Mouse (Mus musculus): ENCODE data around the gene Hsd17b2. TPM values are rescaled to one million over a fixed set of nuclear protein-coding genes. Genes with fewer than 3 reads are reported as not detected.
"Not testable (repeated sequence)": the region's sequence is repeated elsewhere in the genome, so short reads cannot be mapped to it uniquely, and the experiment has no call there.

Hsd17b2 gene
- polyA plus RNA-seq, 1 experiment from 2014 or later = not detected

- no peak for ATAC-seq
- no peaks in the 10 kb centered on the region for H3K9me3 ChIP-seq (replicated peaks; ENCODE audit: control insufficient read depth, low read length)
- WGBS = 68% methylated on average over 5 of the region's 5 CpGs
- no peaks in the 10 kb centered on the region for H3K4me1 ChIP-seq (ENCODE audit: control insufficient read depth, insufficient read depth, low read length)
- no peaks in the 10 kb centered on the region for H3K36me3 ChIP-seq (ENCODE audit: control insufficient read depth, insufficient read depth, low read length)
- H3K4me3 ChIP-seq (ENCODE audit: low read depth, low read length) = no peak overlapping the region
- no peak overlapping the region for H3K27ac ChIP-seq (ENCODE audit: low read depth, low read length)
- H3K9ac ChIP-seq (ENCODE audit: low read length) = no peak overlapping the region
- H3K27me3 ChIP-seq (replicated peaks; ENCODE audit: control insufficient read depth, insufficient read depth, low read length) = no peaks in the 10 kb centered on the region
- peak; percentile 13 for DNase-seq (ENCODE audit: low spot score)
- H3K4me2 ChIP-seq (ENCODE audit: low read length) = no peak overlapping the region
These were observed 25.9 kb downstream of the Hsd17b2 start for GRCm38 (mm10) chr8:117727561-117727960.

GRCm38 (mm10) chr8:117728234-117728633 is 26.5 kb downstream of the Hsd17b2 start:
- Histone ChIP-seq H3K4me1 (ENCODE audit: control insufficient read depth, insufficient read depth, low read length) (no peaks in the 10 kb centered on the region), H3K36me3 (ENCODE audit: control insufficient read depth, insufficient read depth, low read length) (no peaks in the 10 kb centered on the region), H3K27me3 (replicated peaks; ENCODE audit: control insufficient read depth, insufficient read depth, low read length) (no peaks in the 10 kb centered on the region), H3K4me2 (ENCODE audit: low read length) (no peak overlapping the region), H3K4me3 (ENCODE audit: low read depth, low read length) (no peak overlapping the region), H3K9me3 (replicated peaks; ENCODE audit: control insufficient read depth, low read length) (no peaks in the 10 kb centered on the region), H3K9ac (ENCODE audit: low read length) (no peak overlapping the region), H3K27ac (ENCODE audit: low read depth, low read length) (no peak overlapping the region)
- no peak for DNase-seq (ENCODE audit: low spot score)
- no peak for ATAC-seq
- WGBS = 85% methylated on average over 4 of the region's 4 CpGs

DNA sequence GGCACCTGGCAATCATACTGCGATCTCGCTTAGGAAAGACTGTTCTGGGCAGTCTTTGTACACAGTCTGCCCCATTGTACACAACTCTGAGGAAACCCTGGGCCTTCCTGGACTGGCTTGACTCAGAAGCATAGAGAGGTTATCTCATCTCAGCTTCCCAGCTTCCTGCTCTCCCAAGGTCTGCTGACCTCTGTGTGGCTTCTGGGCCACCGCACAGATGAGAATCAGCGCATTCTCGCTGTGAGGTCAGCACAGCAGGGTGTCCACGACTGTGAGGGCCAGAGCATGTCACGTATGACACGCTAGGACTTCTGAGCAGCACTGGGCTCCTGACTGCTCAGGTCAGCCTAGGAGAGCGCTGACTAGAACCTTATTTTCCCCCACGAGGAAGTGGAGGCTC is 29.3 kb downstream of the Hsd17b2 start:
- ATAC-seq = no peak
- WGBS = 66% methylated on average over 10 of the region's 10 CpGs

GRCm38 (mm10) chr8:117736657-117737175 is 35.0 kb downstream of the Hsd17b2 start:
- 83% methylated on average over 3 of the region's 3 CpGs for WGBS
- ATAC-seq (no peak), DNase-seq (ENCODE audit: low spot score) (no peak)
- H3K27ac ChIP-seq (ENCODE audit: low read depth, low read length) = no peak overlapping the region
- no peak overlapping the region for H3K9ac ChIP-seq (ENCODE audit: low read length)
- H3K27me3 ChIP-seq (replicated peaks; ENCODE audit: control insufficient read depth, insufficient read depth, low read length) = no peaks in the 10 kb centered on the region
- no peak overlapping the region for H3K4me2 ChIP-seq (ENCODE audit: low read length)
- H3K4me1 ChIP-seq (ENCODE audit: control insufficient read depth, insufficient read depth, low read length) = no peaks in the 10 kb centered on the region
- H3K9me3 ChIP-seq (replicated peaks; ENCODE audit: control insufficient read depth, low read length) = no peaks in the 10 kb centered on the region
- H3K36me3 ChIP-seq (ENCODE audit: control insufficient read depth, insufficient read depth, low read length) = no peaks in the 10 kb centered on the region
- H3K4me3 ChIP-seq (ENCODE audit: low read depth, low read length) = no peak overlapping the region

More for the DNA sequence above, 29.3 kb downstream of the Hsd17b2 start:
- Histone ChIP-seq H3K9ac (ENCODE audit: low read length) (no peak overlapping the region), H3K4me3 (ENCODE audit: low read depth, low read length) (no peak overlapping the region), H3K27me3 (replicated peaks; ENCODE audit: control insufficient read depth, insufficient read depth, low read length) (no peaks in the 10 kb centered on the region), H3K4me1 (ENCODE audit: control insufficient read depth, insufficient read depth, low read length) (no peaks in the 10 kb centered on the region), H3K4me2 (ENCODE audit: low read length) (no peak overlapping the region), H3K27ac (ENCODE audit: low read depth, low read length) (no peak overlapping the region), H3K9me3 (replicated peaks; ENCODE audit: control insufficient read depth, low read length) (no peaks in the 10 kb centered on the region), H3K36me3 (ENCODE audit: control insufficient read depth, insufficient read depth, low read length) (no peaks in the 10 kb centered on the region)
- no peak for DNase-seq (ENCODE audit: low spot score)

DNA sequence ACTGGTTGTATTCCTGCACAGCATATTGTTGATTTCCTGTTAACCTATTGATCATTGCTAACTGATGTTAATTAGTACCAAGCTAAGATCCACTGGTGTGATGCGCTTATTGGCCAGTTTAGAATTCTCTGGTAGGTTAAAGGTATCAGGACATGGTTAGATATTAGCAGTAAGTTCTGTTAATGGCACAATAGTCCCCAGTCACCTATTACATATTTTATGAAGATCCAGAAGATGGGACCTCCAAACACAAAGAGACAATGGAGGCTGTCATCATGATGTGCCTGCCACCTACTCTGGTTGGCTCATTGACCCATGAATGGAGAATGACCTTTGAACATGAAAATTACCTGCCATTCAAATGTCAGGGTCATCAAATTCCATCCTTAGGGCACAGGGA is 36.5 kb downstream of the Hsd17b2 start:
- H3K9me3 ChIP-seq (replicated peaks; ENCODE audit: control insufficient read depth, low read length); H3K36me3 ChIP-seq (ENCODE audit: control insufficient read depth, insufficient read depth, low read length); H3K4me1 ChIP-seq (ENCODE audit: control insufficient read depth, insufficient read depth, low read length); H3K4me2 ChIP-seq (ENCODE audit: low read length); ATAC-seq; H3K27me3 ChIP-seq (replicated peaks; ENCODE audit: control insufficient read depth, insufficient read depth, low read length); H3K4me3 ChIP-seq (ENCODE audit: low read depth, low read length); DNase-seq (ENCODE audit: low spot score); H3K27ac ChIP-seq (ENCODE audit: low read depth, low read length); H3K9ac ChIP-seq (ENCODE audit: low read length): not testable (repeated sequence)
- WGBS = 95% methylated on average over 1 of the region's 1 CpGs

- ATAC-seq = no peak
- H3K9ac ChIP-seq (ENCODE audit: low read length) = no peak overlapping the region
- WGBS = 89% methylated on average over 5 of the region's 5 CpGs
These were observed 38.8 kb downstream of the Hsd17b2 start for GRCm38 (mm10) chr8:117740387-117740998.

DNA sequence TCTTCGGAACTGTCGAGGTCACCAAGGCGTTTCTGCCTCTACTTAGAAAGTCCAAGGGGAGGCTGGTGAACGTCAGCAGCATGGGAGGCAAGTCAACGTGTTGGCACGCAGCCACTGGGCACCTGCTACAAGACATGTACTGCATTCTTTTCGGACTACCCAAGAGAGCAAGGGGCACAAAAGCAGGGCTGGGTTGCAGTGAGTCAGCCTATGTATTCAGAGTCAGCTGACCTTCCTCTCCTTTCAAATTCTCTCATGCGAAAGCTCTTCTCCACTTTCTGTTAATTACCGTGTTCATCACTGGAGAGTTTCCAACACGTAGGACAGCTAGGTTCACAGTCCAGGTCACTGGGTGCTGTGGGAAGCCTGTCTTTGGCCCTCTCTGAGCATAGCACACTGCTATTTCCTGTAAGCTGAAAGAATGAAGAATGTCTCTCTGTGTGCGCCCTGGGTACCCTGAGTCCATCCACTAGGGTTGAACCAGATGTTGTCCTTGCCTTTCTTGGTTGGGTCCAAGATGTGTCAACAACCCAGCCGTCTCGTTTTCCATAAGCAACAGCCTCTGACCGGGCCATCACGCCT is 40.8 kb downstream of the Hsd17b2 start:
- no peaks in the 10 kb centered on the region for H3K36me3 ChIP-seq (ENCODE audit: control insufficient read depth, insufficient read depth, low read length)
- H3K27me3 ChIP-seq (replicated peaks; ENCODE audit: control insufficient read depth, insufficient read depth, low read length) = no peaks in the 10 kb centered on the region
- H3K4me2 ChIP-seq (ENCODE audit: low read length) = no peak overlapping the region
- H3K9me3 ChIP-seq (replicated peaks; ENCODE audit: control insufficient read depth, low read length) = no peaks in the 10 kb centered on the region
- no peaks in the 10 kb centered on the region for H3K4me1 ChIP-seq (ENCODE audit: control insufficient read depth, insufficient read depth, low read length)
- DNase-seq (ENCODE audit: low spot score) (no peak), ATAC-seq (no peak)
- WGBS = 69% methylated on average over 15 of the region's 15 CpGs
- H3K4me3 ChIP-seq (ENCODE audit: low read depth, low read length) = no peak overlapping the region
- no peak overlapping the region for H3K9ac ChIP-seq (ENCODE audit: low read length)
- no peak overlapping the region for H3K27ac ChIP-seq (ENCODE audit: low read depth, low read length)

More at GRCm38 (mm10) chr8:117740387-117740998, 38.8 kb downstream of the Hsd17b2 start:
- no peak overlapping the region for H3K4me3 ChIP-seq (ENCODE audit: low read depth, low read length)
- no peaks in the 10 kb centered on the region for H3K9me3 ChIP-seq (replicated peaks; ENCODE audit: control insufficient read depth, low read length)
- no peaks in the 10 kb centered on the region for H3K27me3 ChIP-seq (replicated peaks; ENCODE audit: control insufficient read depth, insufficient read depth, low read length)
- no peak overlapping the region for H3K4me2 ChIP-seq (ENCODE audit: low read length)
- no peaks in the 10 kb centered on the region for H3K4me1 ChIP-seq (ENCODE audit: control insufficient read depth, insufficient read depth, low read length)
- no peaks in the 10 kb centered on the region for H3K36me3 ChIP-seq (ENCODE audit: control insufficient read depth, insufficient read depth, low read length)
- no peak for DNase-seq (ENCODE audit: low spot score)
- H3K27ac ChIP-seq (ENCODE audit: low read depth, low read length) = no peak overlapping the region

DNA sequence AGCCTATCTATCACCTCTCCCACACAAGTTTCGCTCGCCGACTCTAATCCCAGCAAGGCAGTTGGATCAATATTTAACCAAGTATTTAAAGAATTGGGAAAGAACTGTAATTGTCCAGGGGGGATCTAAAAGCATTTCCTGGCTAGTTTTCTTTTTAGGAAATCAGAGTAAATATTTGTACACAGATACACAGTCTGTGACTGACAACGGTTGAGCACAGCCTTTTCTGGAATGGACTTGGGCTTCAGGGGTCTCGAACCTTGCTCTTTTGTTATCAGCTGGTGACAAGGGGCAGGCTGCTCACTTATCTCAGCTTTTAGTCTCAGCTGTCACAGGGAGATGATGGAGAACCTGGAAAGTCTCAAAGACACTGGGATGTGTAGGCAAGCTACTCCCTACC is 44.9 kb downstream of the Hsd17b2 start:
- DNase-seq (ENCODE audit: low spot score) (no peak), ATAC-seq (no peak)
- Histone ChIP-seq H3K9ac (ENCODE audit: low read length) (no peak overlapping the region), H3K27me3 (replicated peaks; ENCODE audit: control insufficient read depth, insufficient read depth, low read length) (no peaks in the 10 kb centered on the region), H3K4me1 (ENCODE audit: control insufficient read depth, insufficient read depth, low read length) (no peaks in the 10 kb centered on the region), H3K9me3 (replicated peaks; ENCODE audit: control insufficient read depth, low read length) (no peaks in the 10 kb centered on the region), H3K27ac (ENCODE audit: low read depth, low read length) (no peak overlapping the region), H3K4me2 (ENCODE audit: low read length) (no peak overlapping the region), H3K4me3 (ENCODE audit: low read depth, low read length) (no peak overlapping the region), H3K36me3 (ENCODE audit: control insufficient read depth, insufficient read depth, low read length) (no peaks in the 10 kb centered on the region)
- 90% methylated on average over 5 of the region's 5 CpGs for WGBS

- 71% methylated on average over 2 of the region's 2 CpGs for WGBS
- Histone ChIP-seq H3K27ac (ENCODE audit: low read depth, low read length) (no peak overlapping the region), H3K27me3 (replicated peaks; ENCODE audit: control insufficient read depth, insufficient read depth, low read length) (no peaks in the 10 kb centered on the region), H3K36me3 (ENCODE audit: control insufficient read depth, insufficient read depth, low read length) (no peaks in the 10 kb centered on the region), H3K9ac (ENCODE audit: low read length) (no peak overlapping the region), H3K9me3 (replicated peaks; ENCODE audit: control insufficient read depth, low read length) (no peaks in the 10 kb centered on the region), H3K4me2 (ENCODE audit: low read length) (no peak overlapping the region), H3K4me3 (ENCODE audit: low read depth, low read length) (no peak overlapping the region), H3K4me1 (ENCODE audit: control insufficient read depth, insufficient read depth, low read length) (no peaks in the 10 kb centered on the region)
- ATAC-seq = no peak
- no peak for DNase-seq (ENCODE audit: low spot score)
These were observed 45.7 kb downstream of the Hsd17b2 start for GRCm38 (mm10) chr8:117747428-117747827.

Measured in forebrain, embryonic 14.5 days (tissue).